Mouse (Mus musculus): ENCODE data around the gene Elmo1. TPM values are rescaled to one million over a fixed set of nuclear protein-coding genes. Genes with fewer than 3 reads are reported as not detected.
A peak's percentile ranks its signal among the peaks of the same experiment; 100 is the strongest.

The Elmo1 gene
- polyA plus RNA-seq, 1 experiment, result 0.40 TPM

DNA sequence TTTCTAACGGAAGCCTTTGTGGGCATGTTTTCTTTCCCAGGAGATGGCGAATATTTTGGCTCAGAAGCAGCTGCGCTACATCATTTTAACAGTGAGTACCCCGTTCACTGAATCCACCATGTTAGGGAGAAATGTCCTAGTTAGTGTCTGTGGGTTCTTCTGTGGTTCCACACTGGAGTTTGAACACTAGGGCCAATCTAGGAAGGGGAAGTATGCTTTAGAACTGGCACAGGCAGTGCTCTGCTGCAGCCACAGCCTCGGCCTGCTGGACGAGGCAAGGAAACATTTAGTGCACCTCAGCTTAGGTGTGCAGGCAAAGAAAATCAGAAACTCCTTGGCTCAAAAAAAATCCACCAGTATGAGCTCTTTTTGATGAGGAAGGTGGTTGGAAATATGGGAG, 196.3 kb downstream of the Elmo1 start:
- Histone ChIP-seq H3K4me2 (ENCODE audit: low read depth) (no peak overlapping the region), H3K36me3 (ENCODE audit: control insufficient read depth, insufficient read depth) (no peaks in the 10 kb centered on the region), H3K27me3 (ENCODE audit: control insufficient read depth, insufficient read depth, insufficient read length) (no peaks in the 10 kb centered on the region), H3K79me2 (ENCODE audit: control insufficient read depth, insufficient read depth) (no peaks in the 10 kb centered on the region), H3K4me3 (no peak overlapping the region), H3ac (ENCODE audit: control insufficient read depth, insufficient read length) (no peak overlapping the region)
- TF ChIP-seq MYOG (IDR thresholded peaks at IDR 0.05; ENCODE audit: control insufficient read depth in 1 of 3, insufficient read depth in 1 of 3, insufficient read length in 2 of 3, low read depth in 2 of 3), result no peak

DNA sequence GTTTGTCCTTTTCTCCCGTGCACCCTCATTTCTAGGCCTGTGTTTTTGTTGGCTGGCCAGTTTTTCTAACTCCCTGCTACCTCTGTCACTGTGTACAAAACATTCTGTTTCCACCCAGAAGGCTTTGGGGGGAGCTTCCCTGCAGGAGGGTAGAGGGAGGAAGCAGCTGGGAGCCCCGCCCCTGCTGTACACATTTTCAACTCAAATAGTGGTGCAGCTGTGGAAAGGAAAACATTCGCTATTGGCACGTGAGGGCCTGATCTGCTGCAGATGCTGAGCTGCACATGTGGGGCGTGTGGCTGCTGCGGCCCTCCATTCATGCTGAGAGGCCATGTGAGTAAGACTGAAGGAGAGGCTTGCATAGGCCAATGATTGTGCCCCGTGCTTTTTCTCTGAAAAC, 198.0 kb downstream of the Elmo1 start:
- H3K36me3 ChIP-seq (ENCODE audit: control insufficient read depth, insufficient read depth), result no peaks in the 10 kb centered on the region
- H3K27me3 ChIP-seq (ENCODE audit: control insufficient read depth, insufficient read depth, insufficient read length), result no peaks in the 10 kb centered on the region
- H3K79me2 ChIP-seq (ENCODE audit: control insufficient read depth, insufficient read depth), result no peaks in the 10 kb centered on the region
- H3K4me2 ChIP-seq (ENCODE audit: low read depth), result no peak overlapping the region
- TF ChIP-seq POLR2AphosphoS2 (IDR thresholded peaks at IDR 0.05; ENCODE audit: insufficient read length, low read depth) (no peak), CEBPB (IDR thresholded peaks at IDR 0.05; ENCODE audit: insufficient read depth, poor library complexity, severe bottlenecking) (no peak), MYOG (IDR thresholded peaks at IDR 0.05; ENCODE audit: control insufficient read depth in 1 of 3, insufficient read depth in 1 of 3, insufficient read length in 2 of 3, low read depth in 2 of 3) (no peak), E2F4 (IDR thresholded peaks at IDR 0.05; ENCODE audit: insufficient read depth) (no peak), USF1 (IDR thresholded peaks at IDR 0.05; ENCODE audit: low read depth) (no peak), MYOD1 (IDR thresholded peaks at IDR 0.05; ENCODE audit: control insufficient read depth in 1 of 3, insufficient read length in 2 of 3, low read depth in 2 of 3) (no peak)
- H3K4me3 ChIP-seq, result no peak overlapping the region
- no peak overlapping the region for H3ac ChIP-seq (ENCODE audit: control insufficient read depth, insufficient read length)

DNA sequence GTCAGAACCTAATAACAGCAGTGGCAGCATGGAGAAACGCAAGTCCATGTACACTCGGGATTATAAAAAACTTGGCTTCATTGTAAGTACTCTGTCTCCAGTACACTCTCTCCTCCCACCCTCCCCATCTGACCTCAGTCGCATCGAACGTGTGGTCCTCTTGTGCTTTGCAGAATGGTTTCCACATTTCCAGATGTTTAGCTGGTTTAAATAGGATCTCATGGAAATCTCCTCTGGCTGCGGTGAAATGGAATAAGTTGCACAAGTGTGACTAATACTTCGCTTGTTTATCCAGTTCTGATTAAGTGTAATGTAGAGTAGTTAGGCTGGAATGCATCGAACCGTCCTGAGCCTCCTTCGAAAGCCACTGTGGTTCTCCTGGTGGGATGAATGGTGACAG, 200.0 kb downstream of the Elmo1 start:
- TF ChIP-seq TCF3 (IDR thresholded peaks at IDR 0.05; ENCODE audit: insufficient read length, low read depth), result no peak
- peak; percentile 66; the same call in 1 of the 2 replicates for TF ChIP-seq CEBPB (IDR thresholded peaks at IDR 0.05; ENCODE audit: insufficient read depth, poor library complexity, severe bottlenecking)
- H3ac ChIP-seq (ENCODE audit: control insufficient read depth, insufficient read length), result no peak overlapping the region
- H3K4me3 ChIP-seq, result no peak overlapping the region
- no peaks in the 10 kb centered on the region for H3K36me3 ChIP-seq (ENCODE audit: control insufficient read depth, insufficient read depth)
- H3K79me2 ChIP-seq (ENCODE audit: control insufficient read depth, insufficient read depth), result no peaks in the 10 kb centered on the region
- no peaks in the 10 kb centered on the region for H3K27me3 ChIP-seq (ENCODE audit: control insufficient read depth, insufficient read depth, insufficient read length)
- H3K4me2 ChIP-seq (ENCODE audit: low read depth), result no peak overlapping the region

DNA sequence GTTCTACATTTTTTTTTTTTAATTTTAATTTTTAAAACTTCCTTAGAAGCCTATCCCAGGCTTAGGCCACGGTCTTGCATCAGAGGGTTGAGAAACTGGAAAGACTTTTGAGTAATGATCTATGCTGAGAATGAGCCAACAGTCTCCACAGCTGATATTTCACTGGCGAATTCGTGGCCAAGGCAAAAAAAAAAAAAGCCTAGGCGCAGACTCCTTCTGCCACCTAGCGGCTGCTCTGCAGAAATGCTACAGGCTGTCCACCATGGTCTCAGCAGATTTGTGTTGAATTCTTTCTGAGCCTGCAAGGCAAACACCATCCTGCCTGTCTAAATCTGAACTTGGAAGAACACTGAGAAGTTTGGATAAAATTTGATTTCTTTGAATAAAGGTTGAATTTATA, 202.0 kb downstream of the Elmo1 start:
- no peak overlapping the region for H3ac ChIP-seq (ENCODE audit: control insufficient read depth, insufficient read length)
- no peaks in the 10 kb centered on the region for H3K27me3 ChIP-seq (ENCODE audit: control insufficient read depth, insufficient read depth, insufficient read length)
- no peaks in the 10 kb centered on the region for H3K79me2 ChIP-seq (ENCODE audit: control insufficient read depth, insufficient read depth)
- TF ChIP-seq POLR2A (IDR thresholded peaks at IDR 0.05; ENCODE audit: insufficient read length, low read depth) (no peak), CEBPB (IDR thresholded peaks at IDR 0.05; ENCODE audit: insufficient read depth, poor library complexity, severe bottlenecking) (0 out of 2 replicates have a peak, but pooled peaks have one; percentile 37)
- no peak overlapping the region for H3K4me3 ChIP-seq
- no peaks in the 10 kb centered on the region for H3K36me3 ChIP-seq (ENCODE audit: control insufficient read depth, insufficient read depth)
- H3K4me2 ChIP-seq (ENCODE audit: low read depth), result no peak overlapping the region

DNA sequence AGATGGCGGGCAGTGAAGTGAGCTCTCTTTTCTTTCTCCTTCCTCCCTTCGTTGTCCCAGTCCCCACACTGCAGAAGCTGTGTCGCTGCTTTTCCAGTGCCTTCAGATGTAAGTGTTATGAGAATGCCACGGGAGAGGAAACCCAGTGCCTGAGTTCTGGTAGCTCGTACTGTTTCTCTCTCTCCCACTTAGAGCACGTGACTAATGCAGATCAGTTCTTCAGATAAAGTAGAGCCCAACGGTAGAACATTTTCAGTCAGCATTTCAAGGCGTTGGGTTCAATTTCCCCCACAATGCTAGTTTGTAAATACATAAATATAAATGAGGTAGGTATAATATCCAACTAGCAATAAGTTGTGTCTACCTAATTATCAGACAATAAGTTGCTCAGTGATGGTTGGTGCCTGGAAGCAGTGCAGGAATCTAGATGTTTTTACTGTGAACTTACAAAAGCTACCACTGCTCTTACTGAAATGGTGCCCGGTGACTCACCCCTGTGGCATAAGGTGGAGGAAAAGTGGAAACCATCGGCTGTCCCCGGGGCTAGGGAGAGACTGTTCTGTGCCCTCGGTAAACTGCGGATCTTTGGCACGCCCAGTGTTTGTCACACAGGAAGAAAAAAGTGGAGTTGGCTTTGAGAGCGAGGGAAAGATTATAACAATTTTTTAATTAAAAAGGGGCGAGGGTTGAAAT, 205.0 kb downstream of the Elmo1 start:
- TF ChIP-seq TCF12 (IDR thresholded peaks at IDR 0.05; ENCODE audit: insufficient read depth, poor library complexity, severe bottlenecking) (no peak), USF1 (IDR thresholded peaks at IDR 0.05; ENCODE audit: low read depth) (peak; percentile 60)
- Histone ChIP-seq H3K27me3 (ENCODE audit: control insufficient read depth, insufficient read depth, insufficient read length) (no peaks in the 10 kb centered on the region), H3K36me3 (ENCODE audit: control insufficient read depth, insufficient read depth) (no peaks in the 10 kb centered on the region), H3ac (ENCODE audit: control insufficient read depth, insufficient read length) (no peak overlapping the region), H3K4me2 (ENCODE audit: low read depth) (peak overlapping the region; percentile 51), H3K79me2 (ENCODE audit: control insufficient read depth, insufficient read depth) (no peaks in the 10 kb centered on the region), H3K4me3 (no peak overlapping the region)

DNA sequence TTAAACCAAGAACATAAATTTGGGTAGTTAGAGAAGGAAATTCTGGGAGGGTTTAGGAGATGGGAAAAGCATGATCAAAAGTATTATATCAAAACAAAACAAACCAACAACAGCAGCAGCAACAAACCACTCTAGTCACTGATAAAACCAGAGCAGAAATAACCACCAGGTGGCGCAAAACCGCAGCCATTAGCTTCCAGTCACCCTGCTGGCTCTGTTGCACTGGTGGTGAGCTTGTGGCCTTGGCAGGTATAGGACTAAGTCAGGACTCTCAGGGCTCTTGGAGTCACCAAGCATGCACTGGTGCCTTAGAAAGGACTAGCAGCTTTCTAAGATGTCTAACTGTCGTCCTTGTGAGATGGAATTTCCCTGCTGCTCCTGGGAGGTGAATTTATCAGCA, 207.4 kb downstream of the Elmo1 start:
- no peak for TF ChIP-seq TCF3 (IDR thresholded peaks at IDR 0.05; ENCODE audit: insufficient read length, low read depth)
- TF ChIP-seq MAX (IDR thresholded peaks at IDR 0.05; ENCODE audit: low read depth), result no peak
- no peak for TF ChIP-seq USF1 (IDR thresholded peaks at IDR 0.05; ENCODE audit: low read depth)
- TF ChIP-seq REST (IDR thresholded peaks at IDR 0.05; ENCODE audit: insufficient read depth, insufficient read length), result no peak
- TF ChIP-seq POLR2AphosphoS2 (IDR thresholded peaks at IDR 0.05; ENCODE audit: insufficient read length, low read depth), result no peak
- TF ChIP-seq POLR2A (IDR thresholded peaks at IDR 0.05; ENCODE audit: insufficient read length, low read depth), result no peak
- no peak for TF ChIP-seq TCF12 (IDR thresholded peaks at IDR 0.05; ENCODE audit: insufficient read depth, poor library complexity, severe bottlenecking)
- TF ChIP-seq SRF (IDR thresholded peaks at IDR 0.05; ENCODE audit: control insufficient read depth, insufficient read length, low read depth), result no peak
- TF ChIP-seq E2F4 (IDR thresholded peaks at IDR 0.05; ENCODE audit: insufficient read depth), result no peak
- no peak for TF ChIP-seq MYOG (IDR thresholded peaks at IDR 0.05; ENCODE audit: control insufficient read depth in 1 of 3, insufficient read depth in 1 of 3, insufficient read length in 2 of 3, low read depth in 2 of 3)
- TF ChIP-seq MYOD1 (IDR thresholded peaks at IDR 0.05; ENCODE audit: control insufficient read depth in 1 of 3, insufficient read length in 2 of 3, low read depth in 2 of 3), result no peak
- H3ac ChIP-seq (ENCODE audit: control insufficient read depth, insufficient read length), result no peak overlapping the region
- H3K27me3 ChIP-seq (ENCODE audit: control insufficient read depth, insufficient read depth, insufficient read length), result no peaks in the 10 kb centered on the region
- no peak overlapping the region for H3K4me3 ChIP-seq
- no peak overlapping the region for H3K4me2 ChIP-seq (ENCODE audit: low read depth)
- H3K36me3 ChIP-seq (ENCODE audit: control insufficient read depth, insufficient read depth), result no peaks in the 10 kb centered on the region
- no peaks in the 10 kb centered on the region for H3K79me2 ChIP-seq (ENCODE audit: control insufficient read depth, insufficient read depth)
